Mouse (Mus musculus): ENCODE results near the gene B230217C12Rik.

- TF ChIP-seq CTCF (IDR thresholded peaks at IDR 0.05; ENCODE audit: extremely low read depth, insufficient read depth, insufficient read length, insufficient replicate concordance) (no peak), POLR2A (IDR thresholded peaks at IDR 0.05; ENCODE audit: low read depth, low read length) (no peak)
Measured at GRCm38 (mm10) chr11:97824168-97824567, 16.4 kb upstream of the B230217C12Rik start.
